Mouse (Mus musculus): ENCODE results near the gene Adamts2. TPM values are rescaled to one million over a fixed set of nuclear protein-coding genes. Genes with fewer than 3 reads are reported as not detected.

Gene Adamts2
- total and polyA plus RNA-seq, 3 experiments = not detected

- H3K79me2 ChIP-seq (replicated peaks; ENCODE audit: control insufficient read depth, extremely low read depth, insufficient read depth, poor library complexity, severe bottlenecking) = no peaks in the 10 kb centered on the region
- no peaks in the 10 kb centered on the region for H3K4me1 ChIP-seq (ENCODE audit: control insufficient read depth in 1 of 2, insufficient read depth in 2 of 2)
- in situ Hi-C loops (cut with MboI; ENCODE audit: low pct_ligation_motif_present, low pct_unique_long_range_greater_than_20kb, low sequenced_read_pairs) = no loop called here
- H3K27ac ChIP-seq (ENCODE audit: insufficient read depth, low read depth) = no peak overlapping the region
- no peak overlapping the region for H3K4me2 ChIP-seq (ENCODE audit: insufficient read depth, low read depth, poor library complexity, severe bottlenecking)
- H3K36me3 ChIP-seq (replicated peaks in 1 of 2; ENCODE audit: control insufficient read depth in 1 of 2, insufficient read depth in 1 of 2, low read length in 1 of 2) = no peaks in the 10 kb centered on the region
- dilution Hi-C loops (cut with MboI; ENCODE audit: extremely low pct_ligation_motif_present, extremely low pct_unique_long_range_greater_than_20kb, low sequenced_read_pairs) = no loop called here
- H3K9me3 ChIP-seq (replicated peaks; ENCODE audit: low read length) = peaks cover 5% of the 10 kb centered on the region
- DNase-seq (ENCODE audit: extremely low read depth) = no peak
- peaks cover 92% of the 10 kb centered on the region for H3K27me3 ChIP-seq (replicated peaks)
- TF ChIP-seq ETS1 (conservative IDR thresholded peaks at IDR 0.05; ENCODE audit: low read depth, low read length) = no peak
- no peak for TF ChIP-seq RAD21 (IDR thresholded peaks at IDR 0.05; ENCODE audit: low read depth, low read length)
- H3K4me3 ChIP-seq (replicated peaks in 1 of 3; ENCODE audit: low read depth in 2 of 3, low read length in 2 of 3, poor library complexity in 1 of 3) = no peak overlapping the region
- no peak overlapping the region for H3K9ac ChIP-seq (ENCODE audit: insufficient read depth, low read depth)
These were observed 140.3 kb downstream of the Adamts2 start for GRCm38 (mm10) chr11:50742146-50742545.

DNA sequence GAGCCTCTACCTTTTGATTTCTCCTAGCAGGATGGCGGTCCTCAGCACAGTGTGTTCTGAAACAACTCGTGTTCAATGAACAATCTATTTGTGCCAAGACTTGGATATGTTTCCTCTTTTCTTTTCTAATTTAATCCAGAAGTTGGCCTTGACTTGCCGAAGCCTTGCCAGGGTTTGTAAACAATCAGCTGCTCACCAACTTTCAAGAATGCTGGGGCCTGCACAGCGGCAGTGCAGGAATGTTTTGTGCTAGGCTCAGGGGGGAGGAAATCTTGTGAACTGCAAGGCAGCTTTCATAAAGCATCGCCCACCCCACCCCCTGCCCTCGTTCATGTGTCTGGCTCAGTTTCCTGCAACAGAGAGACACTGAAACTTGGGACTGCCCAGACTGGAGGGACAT is 143.1 kb downstream of the Adamts2 start:
- Histone ChIP-seq H3K4me1 (ENCODE audit: control insufficient read depth in 1 of 2, insufficient read depth in 2 of 2) (peaks cover 0 to 4% of the 10 kb centered on the region in 2 experiments; a peak in 2 of 4 replicates), H3K79me2 (replicated peaks; ENCODE audit: control insufficient read depth, extremely low read depth, insufficient read depth, poor library complexity, severe bottlenecking) (no peaks in the 10 kb centered on the region), H3K27ac (ENCODE audit: insufficient read depth, low read depth) (no peak overlapping the region), H3K27me3 (replicated peaks) (peaks cover 94% of the 10 kb centered on the region), H3K4me2 (ENCODE audit: insufficient read depth, low read depth, poor library complexity, severe bottlenecking) (no peak overlapping the region), H3K9ac (ENCODE audit: insufficient read depth, low read depth) (no peak overlapping the region), H3K4me3 (replicated peaks in 1 of 3; ENCODE audit: low read depth in 2 of 3, low read length in 2 of 3, poor library complexity in 1 of 3) (no peak overlapping the region), H3K36me3 (replicated peaks in 1 of 2; ENCODE audit: control insufficient read depth in 1 of 2, insufficient read depth in 1 of 2, low read length in 1 of 2) (no peaks in the 10 kb centered on the region), H3K9me3 (replicated peaks; ENCODE audit: low read length) (no peaks in the 10 kb centered on the region)
- in situ Hi-C loops (cut with MboI; ENCODE audit: low pct_ligation_motif_present, low pct_unique_long_range_greater_than_20kb, low sequenced_read_pairs) = no loop called here
- no peak for DNase-seq (ENCODE audit: extremely low read depth)
- dilution Hi-C loops (cut with MboI; ENCODE audit: extremely low pct_ligation_motif_present, extremely low pct_unique_long_range_greater_than_20kb, low sequenced_read_pairs) = no loop called here
- TF ChIP-seq CTCF (conservative IDR thresholded peaks at IDR 0.05 in 1 of 2, IDR thresholded peaks at IDR 0.05 in 1 of 2; ENCODE audit: low read depth in 2 of 2, low read length in 2 of 2) (no peak), BHLHE40 (IDR thresholded peaks at IDR 0.05; ENCODE audit: low read depth, low read length) (no peak)

GRCm38 (mm10) chr11:50746508-50746907 is 144.6 kb downstream of the Adamts2 start:
- Histone ChIP-seq H3K4me1 (ENCODE audit: control insufficient read depth in 1 of 2, insufficient read depth in 2 of 2) (peaks cover 0 to 18% of the 10 kb centered on the region in 2 experiments; a peak in 2 of 4 replicates), H3K9ac (ENCODE audit: insufficient read depth, low read depth) (no peak overlapping the region), H3K27me3 (replicated peaks) (peaks cover 93% of the 10 kb centered on the region), H3K9me3 (replicated peaks; ENCODE audit: low read length) (no peaks in the 10 kb centered on the region), H3K27ac (ENCODE audit: insufficient read depth, low read depth) (no peak overlapping the region), H3K79me2 (replicated peaks; ENCODE audit: control insufficient read depth, extremely low read depth, insufficient read depth, poor library complexity, severe bottlenecking) (no peaks in the 10 kb centered on the region), H3K36me3 (replicated peaks in 1 of 2; ENCODE audit: control insufficient read depth in 1 of 2, insufficient read depth in 1 of 2, low read length in 1 of 2) (no peaks in the 10 kb centered on the region), H3K4me2 (ENCODE audit: insufficient read depth, low read depth, poor library complexity, severe bottlenecking) (no peak overlapping the region), H3K4me3 (replicated peaks in 1 of 3; ENCODE audit: low read depth in 2 of 3, low read length in 2 of 3, poor library complexity in 1 of 3) (no peak overlapping the region)
- TF ChIP-seq KAT2A (IDR thresholded peaks at IDR 0.05; ENCODE audit: insufficient replicate concordance, low read length) = no peak
- no peak for TF ChIP-seq ZMIZ1 (IDR thresholded peaks at IDR 0.05; ENCODE audit: low read depth, low read length)
- no peak for TF ChIP-seq NRF1 (IDR thresholded peaks at IDR 0.05; ENCODE audit: low read depth, low read length)
- no peak for TF ChIP-seq TBP (conservative IDR thresholded peaks at IDR 0.05; ENCODE audit: low read depth, low read length)
- TF ChIP-seq GABPA (IDR thresholded peaks at IDR 0.05; ENCODE audit: insufficient replicate concordance, low read depth, low read length) = no peak
- no peak for TF ChIP-seq EP300 (IDR thresholded peaks at IDR 0.05; ENCODE audit: low read length)
- TF ChIP-seq ELF1 (IDR thresholded peaks at IDR 0.05; ENCODE audit: low read depth, low read length) = no peak
- TF ChIP-seq CHD2 (IDR thresholded peaks at IDR 0.05; ENCODE audit: low read length) = no peak
- TF ChIP-seq ZNF384 (IDR thresholded peaks at IDR 0.05; ENCODE audit: low read depth, low read length) = no peak
- no peak for TF ChIP-seq ZKSCAN1 (IDR thresholded peaks at IDR 0.05; ENCODE audit: borderline replicate concordance, low read depth, low read length)
- no peak for TF ChIP-seq MEF2A (IDR thresholded peaks at IDR 0.05; ENCODE audit: borderline replicate concordance, low read depth, low read length)
- TF ChIP-seq JUND (conservative IDR thresholded peaks at IDR 0.05; ENCODE audit: low read depth, low read length) = no peak
- TF ChIP-seq HCFC1 (IDR thresholded peaks at IDR 0.05; ENCODE audit: low read depth, low read length) = no peak
- TF ChIP-seq USF1 (IDR thresholded peaks at IDR 0.05; ENCODE audit: low read depth, low read length) = no peak
- no peak for TF ChIP-seq UBTF (IDR thresholded peaks at IDR 0.05; ENCODE audit: low read depth, low read length)
- TF ChIP-seq RCOR1 (conservative IDR thresholded peaks at IDR 0.05; ENCODE audit: low read depth, low read length) = no peak
- in situ Hi-C loops (cut with MboI; ENCODE audit: low pct_ligation_motif_present, low pct_unique_long_range_greater_than_20kb, low sequenced_read_pairs) = no loop called here
- DNase-seq (ENCODE audit: extremely low read depth) = no peak
- dilution Hi-C loops (cut with MboI; ENCODE audit: extremely low pct_ligation_motif_present, extremely low pct_unique_long_range_greater_than_20kb, low sequenced_read_pairs) = no loop called here

All from CH12.LX (cell line).